Mouse (Mus musculus): ENCODE measurements at regions not wholly inside any gene's neighbourhood (a gene's known extent, or its start where the extent isn't known, plus 50 kb on each side); places are given as distances from the start of the nearest gene placed in this dataset.

- 81% methylated on average over 1 of the region's 1 CpGs for WGBS
- Histone ChIP-seq H3K4me3 (no peak overlapping the region), H3K27ac (no peak overlapping the region), H3K9me3 (no peaks in the 10 kb centered on the region), H3K36me3 (no peaks in the 10 kb centered on the region), H3K4me1 (replicated peaks) (no peaks in the 10 kb centered on the region), H3K27me3 (ENCODE audit: insufficient read depth, poor library complexity, severe bottlenecking) (no peaks in the 10 kb centered on the region)
- no peak for DNase-seq (ENCODE audit: low spot score)
Observed at GRCm38 (mm10) chr4:70160525-70161224, 249.6 kb downstream of the Cdk5rap2 start.

GRCm38 (mm10) chr4:70160062-70160461 is 250.2 kb downstream of the Cdk5rap2 start:
- Histone ChIP-seq H3K27ac (no peak overlapping the region), H3K4me3 (no peak overlapping the region), H3K36me3 (no peaks in the 10 kb centered on the region), H3K27me3 (ENCODE audit: insufficient read depth, poor library complexity, severe bottlenecking) (no peaks in the 10 kb centered on the region), H3K4me1 (replicated peaks) (no peaks in the 10 kb centered on the region), H3K9me3 (no peaks in the 10 kb centered on the region)
- WGBS: 87% methylated on average over 1 of the region's 1 CpGs
- no peak for DNase-seq (ENCODE audit: low spot score)

GRCm38 (mm10) chr4:70153179-70153578 is 257.1 kb downstream of the Cdk5rap2 start:
- H3K27ac ChIP-seq: no peak overlapping the region
- WGBS: 58% methylated on average over 3 of the region's 3 CpGs

GRCm38 (mm10) chr4:70109011-70109410 is 301.2 kb downstream of the Cdk5rap2 start:
- Histone ChIP-seq H3K36me3 (no peaks in the 10 kb centered on the region), H3K9me3 (no peaks in the 10 kb centered on the region), H3K27me3 (ENCODE audit: insufficient read depth, poor library complexity, severe bottlenecking) (no peaks in the 10 kb centered on the region), H3K27ac (no peak overlapping the region), H3K4me1 (replicated peaks) (no peaks in the 10 kb centered on the region), H3K4me3 (no peak overlapping the region)
- no peak for DNase-seq (ENCODE audit: low spot score)

More at GRCm38 (mm10) chr4:70153179-70153578, 257.1 kb downstream of the Cdk5rap2 start:
- H3K9me3 ChIP-seq: no peaks in the 10 kb centered on the region
- no peak overlapping the region for H3K4me3 ChIP-seq
- peak; percentile 10 for DNase-seq (ENCODE audit: low spot score)
- no peaks in the 10 kb centered on the region for H3K36me3 ChIP-seq
- no peaks in the 10 kb centered on the region for H3K27me3 ChIP-seq (ENCODE audit: insufficient read depth, poor library complexity, severe bottlenecking)
- H3K4me1 ChIP-seq (replicated peaks): peaks cover 4% of the 10 kb centered on the region; the same call in 1 of the 2 replicates

- H3K4me1 ChIP-seq (replicated peaks): no peaks in the 10 kb centered on the region
- no peak overlapping the region for H3K27ac ChIP-seq
- 84% methylated on average over 2 of the region's 2 CpGs for WGBS
- no peaks in the 10 kb centered on the region for H3K27me3 ChIP-seq (ENCODE audit: insufficient read depth, poor library complexity, severe bottlenecking)
- H3K9me3 ChIP-seq: no peaks in the 10 kb centered on the region
- no peak for DNase-seq (ENCODE audit: low spot score)
- H3K36me3 ChIP-seq: no peaks in the 10 kb centered on the region
- H3K4me3 ChIP-seq: no peak overlapping the region
Observed at GRCm38 (mm10) chr4:70105776-70106175, 304.5 kb downstream of the Cdk5rap2 start.

- no peak overlapping the region for H3K27ac ChIP-seq
- WGBS: 89% methylated on average over 3 of the region's 3 CpGs
- no peak for DNase-seq (ENCODE audit: low spot score)
- no peaks in the 10 kb centered on the region for H3K9me3 ChIP-seq
- H3K4me1 ChIP-seq (replicated peaks): no peaks in the 10 kb centered on the region
- H3K36me3 ChIP-seq: no peaks in the 10 kb centered on the region
- H3K27me3 ChIP-seq (ENCODE audit: insufficient read depth, poor library complexity, severe bottlenecking): no peaks in the 10 kb centered on the region
- no peak overlapping the region for H3K4me3 ChIP-seq
Observed at GRCm38 (mm10) chr4:70097353-70097752, 312.9 kb downstream of the Cdk5rap2 start.

GRCm38 (mm10) chr4:70078206-70078605 is 332.0 kb downstream of the Cdk5rap2 start:
- Histone ChIP-seq H3K36me3 (no peaks in the 10 kb centered on the region), H3K27me3 (ENCODE audit: insufficient read depth, poor library complexity, severe bottlenecking) (no peaks in the 10 kb centered on the region), H3K4me1 (replicated peaks) (no peaks in the 10 kb centered on the region), H3K9me3 (no peaks in the 10 kb centered on the region), H3K27ac (no peak overlapping the region), H3K4me3 (no peak overlapping the region)
- no peak for DNase-seq (ENCODE audit: low spot score)

GRCm38 (mm10) chr4:70062516-70062915 is 347.7 kb downstream of the Cdk5rap2 start:
- no peak for DNase-seq (ENCODE audit: low spot score)
- H3K36me3 ChIP-seq: no peaks in the 10 kb centered on the region
- H3K9me3 ChIP-seq: no peaks in the 10 kb centered on the region
- H3K27me3 ChIP-seq (ENCODE audit: insufficient read depth, poor library complexity, severe bottlenecking): no peaks in the 10 kb centered on the region
- H3K27ac ChIP-seq: no peak overlapping the region
- no peaks in the 10 kb centered on the region for H3K4me1 ChIP-seq (replicated peaks)
- 76% methylated on average over 1 of the region's 1 CpGs for WGBS
- no peak overlapping the region for H3K4me3 ChIP-seq

- 82% methylated on average over 12 of the region's 12 CpGs for WGBS
- no peak overlapping the region for H3K27ac ChIP-seq
- H3K9me3 ChIP-seq: no peaks in the 10 kb centered on the region
- peak; percentile 2 for DNase-seq (ENCODE audit: low spot score)
- no peak overlapping the region for H3K4me3 ChIP-seq
- no peaks in the 10 kb centered on the region for H3K36me3 ChIP-seq
- H3K4me1 ChIP-seq (replicated peaks): no peaks in the 10 kb centered on the region
- no peaks in the 10 kb centered on the region for H3K27me3 ChIP-seq (ENCODE audit: insufficient read depth, poor library complexity, severe bottlenecking)
Observed at GRCm38 (mm10) chr4:70058831-70059544, 351.3 kb downstream of the Cdk5rap2 start.

- Histone ChIP-seq H3K9me3 (no peaks in the 10 kb centered on the region), H3K4me1 (replicated peaks) (no peaks in the 10 kb centered on the region), H3K4me3 (no peak overlapping the region), H3K36me3 (no peaks in the 10 kb centered on the region), H3K27me3 (ENCODE audit: insufficient read depth, poor library complexity, severe bottlenecking) (no peaks in the 10 kb centered on the region), H3K27ac (no peak overlapping the region)
- 81% methylated on average over 2 of the region's 2 CpGs for WGBS
- DNase-seq (ENCODE audit: low spot score): no peak
Observed at GRCm38 (mm10) chr4:70053136-70053535, 357.1 kb downstream of the Cdk5rap2 start.

GRCm38 (mm10) chr4:70038241-70038640 is 372.0 kb downstream of the Cdk5rap2 start:
- no peaks in the 10 kb centered on the region for H3K4me1 ChIP-seq (replicated peaks)
- no peaks in the 10 kb centered on the region for H3K9me3 ChIP-seq
- H3K27me3 ChIP-seq (ENCODE audit: insufficient read depth, poor library complexity, severe bottlenecking): no peaks in the 10 kb centered on the region
- WGBS: 87% methylated on average over 1 of the region's 1 CpGs
- no peak overlapping the region for H3K27ac ChIP-seq
- H3K36me3 ChIP-seq: no peaks in the 10 kb centered on the region
- no peak for DNase-seq (ENCODE audit: low spot score)
- no peak overlapping the region for H3K4me3 ChIP-seq

GRCm38 (mm10) chr4:70035912-70036311 is 374.3 kb downstream of the Cdk5rap2 start:
- 68% methylated on average over 1 of the region's 1 CpGs for WGBS
- DNase-seq (ENCODE audit: low spot score): no peak
- H3K27me3 ChIP-seq (ENCODE audit: insufficient read depth, poor library complexity, severe bottlenecking): no peaks in the 10 kb centered on the region

GRCm38 (mm10) chr4:70032497-70032896 is 377.7 kb downstream of the Cdk5rap2 start:
- Histone ChIP-seq H3K4me1 (replicated peaks) (no peaks in the 10 kb centered on the region), H3K9me3 (no peaks in the 10 kb centered on the region), H3K27me3 (ENCODE audit: insufficient read depth, poor library complexity, severe bottlenecking) (no peaks in the 10 kb centered on the region), H3K27ac (no peak overlapping the region), H3K36me3 (no peaks in the 10 kb centered on the region), H3K4me3 (no peak overlapping the region)
- DNase-seq (ENCODE audit: low spot score): no peak
- WGBS: 81% methylated on average over 3 of the region's 3 CpGs

More at GRCm38 (mm10) chr4:70035912-70036311, 374.3 kb downstream of the Cdk5rap2 start:
- Histone ChIP-seq H3K9me3 (no peaks in the 10 kb centered on the region), H3K4me3 (no peak overlapping the region), H3K4me1 (replicated peaks) (no peaks in the 10 kb centered on the region), H3K36me3 (no peaks in the 10 kb centered on the region), H3K27ac (no peak overlapping the region)
